Mouse (Mus musculus) activated CD4-positive, CD25-positive, alpha-beta regulatory T cell, adult 4 months (primary cell): Measurements from ENCODE around the gene Grrp1. TPM values are rescaled to one million over a fixed set of nuclear protein-coding genes. Genes with fewer than 3 reads are reported as not detected.

Experiments used
- ATAC-seq: one replicate; pipeline ENCODE4 v1.8.0; 2017
- polyA plus RNA-seq, 2 experiments: library from polyadenylated mRNA; unstranded; fragments of 100-300 nt; shearing (Covaris generic); gene quantifications; one replicate each; pipeline ENCODE4 v1.2.1; 2017

Grrp1 gene
- polyA plus RNA-seq, 2 experiments from 2014 or later: not detected

GRCm38 (mm10) chr4:134268102-134268655 lies 14.3 kb upstream of the Grrp1 start:
- ATAC-seq: no peak

- no peak for ATAC-seq
Observed at GRCm38 (mm10) chr4:134265860-134266585, 12.1 kb upstream of the Grrp1 start.

GRCm38 (mm10) chr4:134263191-134263590 lies 9.3 kb upstream of the Grrp1 start:
- ATAC-seq: no peak

- ATAC-seq: no peak
Observed at GRCm38 (mm10) chr4:134258354-134258753, 4.4 kb upstream of the Grrp1 start.

- no peak for ATAC-seq
Observed at GRCm38 (mm10) chr4:134257198-134258009, 3.5 kb upstream of the Grrp1 start.

GRCm38 (mm10) chr4:134256407-134257197 lies 2.7 kb upstream of the Grrp1 start:
- no peak for ATAC-seq

GRCm38 (mm10) chr4:134255854-134256253 lies 1.9 kb upstream of the Grrp1 start:
- ATAC-seq: no peak

- no peak for ATAC-seq
Observed at GRCm38 (mm10) chr4:134254835-134255234, 929 bp upstream of the Grrp1 start.

GRCm38 (mm10) chr4:134252911-134253721 lies 790 bp downstream of the Grrp1 start:
- no peak for ATAC-seq

GRCm38 (mm10) chr4:134252131-134252910 lies 1.6 kb downstream of the Grrp1 start:
- no peak for ATAC-seq

GRCm38 (mm10) chr4:134251241-134252130 lies 2.4 kb downstream of the Grrp1 start:
- ATAC-seq: no peak

GRCm38 (mm10) chr4:134250930-134251240 lies 3.0 kb downstream of the Grrp1 start:
- ATAC-seq: no peak

GRCm38 (mm10) chr4:134250116-134250929 lies 3.6 kb downstream of the Grrp1 start:
- ATAC-seq: no peak

- peak; percentile 26 for ATAC-seq
Observed at GRCm38 (mm10) chr4:134249651-134250050, 4.3 kb downstream of the Grrp1 start.

GRCm38 (mm10) chr4:134246719-134247258 lies 7.1 kb downstream of the Grrp1 start, which contains the start of gene Gm30191:
Gm30191 (plus strand) TSS chr4:134246935.
- ATAC-seq: no peak

- ATAC-seq: no peak
Observed at GRCm38 (mm10) chr4:134246256-134246655, 7.7 kb downstream of the Grrp1 start.

- peak; percentile 95 for ATAC-seq
Observed at GRCm38 (mm10) chr4:134245148-134245843, 8.6 kb downstream of the Grrp1 start, which contains the start of gene Zfp593. Zfp593 (minus strand) TSS chr4:134245592.
